ENCODE assay signal across 27 mouse cellular contexts in the genomic region with DNA sequence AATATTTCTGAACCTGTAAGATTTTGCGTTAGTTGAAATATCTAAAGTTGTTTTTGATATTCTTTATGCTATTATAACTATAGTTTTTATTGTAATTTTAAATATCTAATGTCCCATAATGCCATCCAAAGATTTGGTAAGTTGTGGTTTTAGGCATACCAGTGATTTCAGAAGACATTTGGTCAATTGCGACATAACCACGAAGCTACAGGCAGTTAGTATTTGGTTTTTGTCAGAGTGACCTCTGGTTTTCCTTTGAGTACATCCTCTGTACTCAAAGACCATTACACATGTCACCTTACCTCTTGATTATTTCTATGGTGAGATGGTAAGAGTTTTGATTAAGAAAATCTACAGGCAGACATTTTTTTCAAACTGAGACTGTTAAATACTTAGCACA.
"Had no signal": no experiment of that assay in that cellular context is flagged by ENCODE, and none has a peak within 500 bp of the region (broad histone marks: within the 10 kb centered on the region; RNA-seq: fewer than 3 reads in every experiment).

No protein-coding gene starts in this region.

- H3K27ac ChIP-seq: heart, adult 2 months; heart, embryonic 13.5 days; heart, embryonic 15.5 days; hindbrain, embryonic 10.5 days; hindbrain, embryonic 13.5 days; hindbrain, embryonic 15.5 days; hindbrain, postnatal 0 days; kidney, embryonic 15.5 days; layer of hippocampus, adult 2 months; left cerebral cortex, adult 2 months; limb, embryonic 10.5 days; limb, embryonic 12.5 days; liver, embryonic 13.5 days had no signal

- H3K27me3 ChIP-seq: heart, embryonic 13.5 days; heart, embryonic 15.5 days; hindbrain, embryonic 13.5 days; hindbrain, embryonic 15.5 days; kidney, embryonic 15.5 days; limb, embryonic 12.5 days; liver, embryonic 13.5 days had no signal

- H3K4me3 ChIP-seq: heart, adult 2 months; heart, embryonic 13.5 days; heart, embryonic 15.5 days; hindbrain, embryonic 10.5 days; hindbrain, embryonic 13.5 days; hindbrain, embryonic 15.5 days; kidney, embryonic 15.5 days; layer of hippocampus, adult 2 months; left cerebral cortex, adult 2 months; limb, embryonic 10.5 days; limb, embryonic 12.5 days; liver, embryonic 13.5 days had no signal

- H3K4me2 ChIP-seq: heart, embryonic 11.5 days; heart, embryonic 13.5 days; heart, embryonic 15.5 days; hindbrain, embryonic 13.5 days; hindbrain, embryonic 15.5 days; kidney, embryonic 15.5 days; limb, embryonic 12.5 days; liver, embryonic 11.5 days; liver, embryonic 13.5 days had no signal

- H3K4me1 ChIP-seq: heart, embryonic 13.5 days; heart, embryonic 15.5 days; hindbrain, embryonic 10.5 days; hindbrain, embryonic 13.5 days; hindbrain, embryonic 15.5 days; kidney, embryonic 15.5 days; limb, embryonic 10.5 days; limb, embryonic 12.5 days; liver, embryonic 13.5 days had no signal

- DNase-seq: gastrocnemius, postnatal 14 days; heart, adult 11 months; heart, adult 2 months; heart, postnatal 14 days; heart, postnatal 4 days; kidney, adult 11 months; kidney, adult 2 months; kidney, adult 9 months; kidney, postnatal 10 days; kidney, postnatal 25 days; kidney, postnatal 4 days; liver; liver, embryonic 13.5 days had no signal

- ATAC-seq: hindbrain, postnatal 0 days; intestine, embryonic 16.5 days had no signal

- H3K9ac ChIP-seq: heart, embryonic 13.5 days; heart, embryonic 15.5 days; hindbrain, embryonic 13.5 days; hindbrain, embryonic 15.5 days; kidney, embryonic 15.5 days; limb, embryonic 12.5 days; liver, embryonic 13.5 days had no signal

- H3K36me3 ChIP-seq: heart, embryonic 13.5 days; heart, embryonic 15.5 days; hindbrain, embryonic 10.5 days; hindbrain, embryonic 13.5 days; hindbrain, embryonic 15.5 days; kidney, embryonic 15.5 days; limb, embryonic 10.5 days; limb, embryonic 12.5 days; liver, embryonic 13.5 days had no signal

- H3K9me3 ChIP-seq: heart, embryonic 13.5 days; heart, embryonic 15.5 days; hindbrain, embryonic 10.5 days; hindbrain, embryonic 13.5 days; hindbrain, embryonic 15.5 days; kidney, embryonic 15.5 days; limb, embryonic 10.5 days; limb, embryonic 12.5 days; liver, embryonic 13.5 days had no signal
